Mouse (Mus musculus): ENCODE measurements at regions not wholly inside any gene's neighbourhood (a gene's known extent, or its start where the extent isn't known, plus 50 kb on each side); places are given as distances from the start of the nearest gene placed in this dataset.
A peak's percentile ranks its signal among the peaks of the same experiment; 100 is the strongest.

GRCm38 (mm10) chr3:61996430-61996829, 341.7 kb upstream of the Arhgef26 start:
- DNase-seq (ENCODE audit: low read depth), result peak; percentile 18
- TF ChIP-seq CTCF (IDR thresholded peaks at IDR 0.05; ENCODE audit: borderline replicate concordance, extremely low read depth, insufficient read depth, insufficient read length) (no peak), POLR2A (IDR thresholded peaks at IDR 0.05; ENCODE audit: borderline replicate concordance, extremely low read depth, insufficient read depth, insufficient read length, poor library complexity, severe bottlenecking) (no peak)

Measured in brain, embryonic 14.5 days (tissue).